Mouse (Mus musculus) embryonic facial prominence, embryonic 13.5 days (tissue): Measurements from ENCODE around the gene Dph1. TPM values are rescaled to one million over a fixed set of nuclear protein-coding genes. Genes with fewer than 3 reads are reported as not detected.
A peak's percentile ranks its signal among the peaks of the same experiment; 100 is the strongest.

Experiments used
- ATAC-seq: fragments of 200-750 bp; cut with Nextera tagmentation; 2 replicates; pipeline ENCODE4 v1.8.0; 2017; ENCODE audit warnings: low read depth; ENCODE audit not compliant: insufficient number of reproducible peaks, insufficient read depth, low FRiP score, low TSS enrichment
- H3K27ac ChIP-seq: fragments of 300-500 bp; sonication (generic); 2 replicates; pipeline ENCODE4 v1.5.1; 2015; ENCODE audit warnings: moderate library complexity, mild to moderate bottlenecking, inconsistent platforms
- H3K27me3 ChIP-seq: fragments of 300-500 bp; sonication (generic); 2 replicates; pipeline ENCODE4 v1.6.1; 2015; ENCODE audit warnings: mild to moderate bottlenecking, inconsistent platforms
- H3K36me3 ChIP-seq: fragments of 300-500 bp; sonication (generic); 2 replicates; pipeline ENCODE4 v1.6.1; 2015; ENCODE audit warnings: mild to moderate bottlenecking, inconsistent platforms
- H3K4me1 ChIP-seq: fragments of 300-500 bp; sonication (generic); 2 replicates; pipeline ENCODE4 v1.6.1; 2015; ENCODE audit warnings: inconsistent platforms
- H3K4me2 ChIP-seq: fragments of 300-500 bp; sonication (generic); 2 replicates; pipeline ENCODE4 v1.6.1; 2015; ENCODE audit warnings: moderate library complexity, mild to moderate bottlenecking, inconsistent platforms
- H3K4me3 ChIP-seq: fragments of 300-500 bp; sonication (generic); 2 replicates; pipeline ENCODE4 v1.5.1; 2015; ENCODE audit warnings: mild to moderate bottlenecking, inconsistent platforms
- H3K9ac ChIP-seq: fragments of 300-500 bp; sonication (generic); 2 replicates; pipeline ENCODE4 v1.6.1; 2015; ENCODE audit warnings: mild to moderate bottlenecking, inconsistent platforms
- H3K9me3 ChIP-seq: fragments of 300-500 bp; sonication (generic); 2 replicates; pipeline ENCODE4 v1.6.1; 2016; ENCODE audit warnings: inconsistent platforms
- WGBS: fragments of 180-500 bp; shearing (Covaris S2); methylation state at CpG from one replicate; pipeline ENCODE4 v1.1.7; 2015; ENCODE audit warnings: mixed read lengths; 5-methylcytosine and 5-hydroxymethylcytosine counted together
- polyA plus RNA-seq: library from polyadenylated mRNA; unstranded; fragments of >200 nt; fragmentation: Nextera tagmentation; extraction: Ambion mirVana; gene quantifications from 2 replicates; pipeline ENCODE4 v1.2.1, GENCODE M21; 2015

Gene Dph1
- polyA plus RNA-seq, 1 experiment from 2014 or later: 24.5 TPM

- Histone ChIP-seq H3K9ac (peak overlapping the region; percentile 28; the same call in 1 of the 2 replicates), H3K36me3 (peaks cover 36% of the 10 kb centered on the region), H3K4me1 (peaks cover 28% of the 10 kb centered on the region), H3K4me3 (no peak overlapping the region), H3K27ac (no peak overlapping the region), H3K4me2 (no peak overlapping the region), H3K9me3 (no peaks in the 10 kb centered on the region), H3K27me3 (no peaks in the 10 kb centered on the region)
- no peak for ATAC-seq
- 53% methylated on average over 6 of the region's 6 CpGs for WGBS
Measured at GRCm38 (mm10) chr11:75155985-75156384, 35.1 kb downstream of the Dph1 start.

- Histone ChIP-seq H3K27ac (no peak overlapping the region), H3K4me2 (no peak overlapping the region), H3K4me3 (no peak overlapping the region), H3K4me1 (peaks cover 28% of the 10 kb centered on the region), H3K9ac (no peak overlapping the region), H3K9me3 (no peaks in the 10 kb centered on the region), H3K36me3 (peaks cover 36% of the 10 kb centered on the region), H3K27me3 (no peaks in the 10 kb centered on the region)
- no peak for ATAC-seq
- 80% methylated on average over 6 of the region's 6 CpGs for WGBS
Measured at GRCm38 (mm10) chr11:75154053-75154585, 36.9 kb downstream of the Dph1 start.

- WGBS: 80% methylated on average over 18 of the region's 18 CpGs
Measured at GRCm38 (mm10) chr11:75152603-75153557, 38.2 kb downstream of the Dph1 start.

GRCm38 (mm10) chr11:75150346-75150745 lies 40.7 kb downstream of the Dph1 start:
- no peak overlapping the region for H3K27ac ChIP-seq
- H3K27me3 ChIP-seq: no peaks in the 10 kb centered on the region
- 87% methylated on average over 1 of the region's 1 CpGs for WGBS
- no peak overlapping the region for H3K4me3 ChIP-seq
- H3K36me3 ChIP-seq: peaks cover 26% of the 10 kb centered on the region
- H3K4me1 ChIP-seq: peaks cover 27% of the 10 kb centered on the region
- ATAC-seq: no peak
- no peak overlapping the region for H3K4me2 ChIP-seq
- no peaks in the 10 kb centered on the region for H3K9me3 ChIP-seq
- no peak overlapping the region for H3K9ac ChIP-seq

More at GRCm38 (mm10) chr11:75152603-75153557, 38.2 kb downstream of the Dph1 start:
- peaks cover 31% of the 10 kb centered on the region for H3K4me1 ChIP-seq
- ATAC-seq: no peak
- no peak overlapping the region; the same call in 1 of the 2 replicates for H3K9ac ChIP-seq
- peaks cover 35% of the 10 kb centered on the region for H3K36me3 ChIP-seq
- no peak overlapping the region for H3K4me3 ChIP-seq
- no peak overlapping the region for H3K27ac ChIP-seq
- no peaks in the 10 kb centered on the region for H3K27me3 ChIP-seq
- no peak overlapping the region for H3K4me2 ChIP-seq
- H3K9me3 ChIP-seq: no peaks in the 10 kb centered on the region

GRCm38 (mm10) chr11:75148332-75149035 lies 42.6 kb downstream of the Dph1 start:
- H3K4me3 ChIP-seq: no peak overlapping the region
- no peaks in the 10 kb centered on the region for H3K27me3 ChIP-seq
- peaks cover 37% of the 10 kb centered on the region for H3K36me3 ChIP-seq
- 87% methylated on average over 11 of the region's 11 CpGs for WGBS
- no peak overlapping the region for H3K4me2 ChIP-seq
- ATAC-seq: no peak
- H3K4me1 ChIP-seq: peaks cover 27% of the 10 kb centered on the region
- H3K9ac ChIP-seq: no peak overlapping the region
- H3K27ac ChIP-seq: peak overlapping the region; percentile 89
- no peaks in the 10 kb centered on the region for H3K9me3 ChIP-seq

- 0 out of 2 replicates have a peak, but pooled peaks have one; percentile 40 for ATAC-seq
- Histone ChIP-seq H3K36me3 (peaks cover 44% of the 10 kb centered on the region), H3K4me3 (no peak overlapping the region), H3K4me1 (peaks cover 32% of the 10 kb centered on the region), H3K4me2 (no peak overlapping the region; the same call in 1 of the 2 replicates), H3K27ac (peak overlapping the region; percentile 89), H3K27me3 (no peaks in the 10 kb centered on the region), H3K9me3 (no peaks in the 10 kb centered on the region), H3K9ac (no peak overlapping the region)
- WGBS: 34% methylated on average over 3 of the region's 3 CpGs
Measured at GRCm38 (mm10) chr11:75147846-75148168, 43.2 kb downstream of the Dph1 start.

- Histone ChIP-seq H3K4me1 (peaks cover 37% of the 10 kb centered on the region), H3K36me3 (peaks cover 46% of the 10 kb centered on the region), H3K27ac (peak overlapping the region; percentile 89), H3K4me3 (no peak overlapping the region), H3K9me3 (no peaks in the 10 kb centered on the region), H3K9ac (no peak overlapping the region), H3K4me2 (peak overlapping the region; percentile 24; the same call in 1 of the 2 replicates), H3K27me3 (no peaks in the 10 kb centered on the region)
- ATAC-seq: peak; percentile 80
- 9% methylated on average over 11 of the region's 11 CpGs for WGBS
Measured at GRCm38 (mm10) chr11:75147106-75147845, 43.8 kb downstream of the Dph1 start.

GRCm38 (mm10) chr11:75145841-75146240 lies 45.2 kb downstream of the Dph1 start:
- WGBS: 80% methylated on average over 2 of the region's 2 CpGs
- no peaks in the 10 kb centered on the region for H3K27me3 ChIP-seq

GRCm38 (mm10) chr11:75142749-75143148 lies 48.3 kb downstream of the Dph1 start:
- Histone ChIP-seq H3K27me3 (no peaks in the 10 kb centered on the region), H3K9me3 (no peaks in the 10 kb centered on the region), H3K9ac (no peak overlapping the region), H3K4me2 (no peak overlapping the region), H3K27ac (peak overlapping the region; percentile 76), H3K36me3 (peaks cover 21% of the 10 kb centered on the region), H3K4me1 (peaks cover 68% of the 10 kb centered on the region), H3K4me3 (no peak overlapping the region)
- 70% methylated on average over 4 of the region's 4 CpGs for WGBS
- no peak for ATAC-seq

More at GRCm38 (mm10) chr11:75145841-75146240, 45.2 kb downstream of the Dph1 start:
- no peak overlapping the region for H3K27ac ChIP-seq
- no peak overlapping the region for H3K4me3 ChIP-seq
- no peak overlapping the region for H3K9ac ChIP-seq
- peaks cover 51% of the 10 kb centered on the region for H3K4me1 ChIP-seq
- H3K9me3 ChIP-seq: no peaks in the 10 kb centered on the region
- no peak overlapping the region for H3K4me2 ChIP-seq
- no peak for ATAC-seq
- peaks cover 43% of the 10 kb centered on the region for H3K36me3 ChIP-seq

- H3K9ac ChIP-seq: no peak overlapping the region
- H3K27ac ChIP-seq: peak overlapping the region; percentile 76
- H3K4me1 ChIP-seq: peaks cover 63% of the 10 kb centered on the region
- 6% methylated on average over 1 of the region's 1 CpGs for WGBS
- ATAC-seq: no peak
- no peak overlapping the region for H3K4me3 ChIP-seq
- no peaks in the 10 kb centered on the region for H3K9me3 ChIP-seq
- H3K4me2 ChIP-seq: no peak overlapping the region
- peaks cover 23% of the 10 kb centered on the region for H3K36me3 ChIP-seq
- no peaks in the 10 kb centered on the region for H3K27me3 ChIP-seq
Measured at GRCm38 (mm10) chr11:75141913-75142312, 49.1 kb downstream of the Dph1 start.

GRCm38 (mm10) chr11:75141038-75141437 lies 50.0 kb downstream of the Dph1 start:
- H3K4me2 ChIP-seq: no peak overlapping the region
- H3K4me1 ChIP-seq: peaks cover 60% of the 10 kb centered on the region
- H3K36me3 ChIP-seq: peaks cover 23% of the 10 kb centered on the region
- ATAC-seq: no peak
- H3K4me3 ChIP-seq: no peak overlapping the region
- peak overlapping the region; percentile 76 for H3K27ac ChIP-seq
- H3K27me3 ChIP-seq: no peaks in the 10 kb centered on the region
- WGBS: 40% methylated on average over 3 of the region's 3 CpGs
- H3K9ac ChIP-seq: no peak overlapping the region
- no peaks in the 10 kb centered on the region for H3K9me3 ChIP-seq
